Mouse (Mus musculus) splenic B cell, adult 2 months (primary cell): ENCODE data around the gene Adamts16.

Experiments
- DNase-seq: peaks from one replicate; pipeline ENCODE4 v3.0.0-alpha.2; 2011; ENCODE audit warnings: low read depth, low spot score
- H3K27me3 ChIP-seq: 2 replicates; pipeline ENCODE4 v1.6.1; 2012; ENCODE audit warnings: mild to moderate bottlenecking, low read length, moderate library complexity, mixed read lengths; ENCODE audit not compliant: control insufficient read depth, poor library complexity, insufficient read depth, severe bottlenecking
- H3K36me3 ChIP-seq: 2 replicates; pipeline ENCODE4 v1.6.1; 2012; ENCODE audit warnings: mild to moderate bottlenecking, low read length, moderate library complexity, mixed read lengths; ENCODE audit not compliant: control insufficient read depth, poor library complexity, insufficient read depth, severe bottlenecking

Gene Adamts16

GRCm38 (mm10) chr13:70680316-70680715 lies 161.3 kb downstream of the Adamts16 start:
- H3K36me3 ChIP-seq, result no peaks in the 10 kb centered on the region
- no peak for DNase-seq

More at GRCm38 (mm10) chr13:70680316-70680715, 161.3 kb downstream of the Adamts16 start:
- H3K27me3 ChIP-seq, result no peaks in the 10 kb centered on the region
